Mouse (Mus musculus): Measurements from ENCODE around the gene Schip1. TPM values are rescaled to one million over a fixed set of nuclear protein-coding genes. Genes with fewer than 3 reads are reported as not detected.
"Not testable (repeated sequence)": the region's sequence is repeated elsewhere in the genome, so short reads cannot be mapped to it uniquely, and the experiment has no call there.

Schip1 gene
- polyA plus RNA-seq, 2 experiments: 1.1 to 1.6 TPM

DNA sequence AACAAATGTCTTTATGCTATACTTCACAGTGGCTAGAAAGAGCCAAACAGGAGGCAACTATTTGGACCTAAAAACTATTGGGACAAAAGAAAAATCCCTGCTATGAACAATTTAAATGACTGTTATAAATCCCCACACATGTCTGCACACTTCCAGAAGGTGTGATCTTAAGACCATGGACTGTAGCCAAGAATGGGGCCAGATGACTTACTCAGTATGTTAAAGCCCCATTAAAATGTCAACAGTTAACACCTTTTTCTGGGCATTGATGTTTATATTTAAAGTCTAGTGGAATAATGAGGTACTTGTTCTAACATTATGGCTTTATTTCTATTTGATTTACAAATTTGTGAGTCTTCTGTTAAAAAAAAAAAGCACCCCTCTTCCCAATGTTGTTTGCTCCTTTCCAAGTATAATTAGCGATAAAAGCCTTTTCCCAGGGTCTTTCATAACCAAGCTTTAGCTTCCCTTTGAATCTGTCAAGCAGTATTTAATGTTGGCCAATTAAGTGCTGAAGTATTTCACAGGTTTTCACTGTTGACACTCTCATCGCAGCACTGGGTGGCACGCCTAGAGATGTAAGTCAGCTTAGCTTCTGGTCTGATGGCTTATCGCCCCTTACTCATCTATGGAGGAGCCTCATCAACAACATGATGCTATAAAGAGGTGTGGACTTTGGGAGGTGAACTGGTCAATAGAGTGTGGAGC is 32.3 kb downstream of the Schip1 start:
- DNase-seq (ENCODE audit: low read depth in 3 of 3, low spot score in 3 of 3): no peak
- ATAC-seq (ENCODE audit: insufficient read depth): no peak
- WGBS (ENCODE audit: insufficient replicate concordance): 54% methylated on average over 4 of the region's 4 CpGs
- H3K9me3 ChIP-seq (ENCODE audit: control insufficient read depth, low read length): no peaks in the 10 kb centered on the region
- no peak overlapping the region for H3K9ac ChIP-seq (replicated peaks)
- TF ChIP-seq EP300 (IDR thresholded peaks at IDR 0.05; ENCODE audit: low read depth): no peak
- TF ChIP-seq CTCF (IDR thresholded peaks at IDR 0.05; ENCODE audit: low read depth): no peak
- H3K27ac ChIP-seq: no peak overlapping the region
- no peaks in the 10 kb centered on the region for H3K27me3 ChIP-seq (ENCODE audit: control insufficient read depth, insufficient read depth, low read length)
- no peaks in the 10 kb centered on the region for H3K36me3 ChIP-seq (replicated peaks; ENCODE audit: control insufficient read depth, insufficient read depth, low read depth)
- no peaks in the 10 kb centered on the region for H3K4me1 ChIP-seq (replicated peaks; ENCODE audit: control insufficient read depth in 2 of 2, insufficient read depth in 2 of 2, low read length in 1 of 2)
- no peak overlapping the region for H3K4me2 ChIP-seq (ENCODE audit: low read depth)
- H3K4me3 ChIP-seq (ENCODE audit: insufficient read depth in 1 of 2, low read depth in 2 of 2, low read length in 2 of 2): no peak overlapping the region

DNA sequence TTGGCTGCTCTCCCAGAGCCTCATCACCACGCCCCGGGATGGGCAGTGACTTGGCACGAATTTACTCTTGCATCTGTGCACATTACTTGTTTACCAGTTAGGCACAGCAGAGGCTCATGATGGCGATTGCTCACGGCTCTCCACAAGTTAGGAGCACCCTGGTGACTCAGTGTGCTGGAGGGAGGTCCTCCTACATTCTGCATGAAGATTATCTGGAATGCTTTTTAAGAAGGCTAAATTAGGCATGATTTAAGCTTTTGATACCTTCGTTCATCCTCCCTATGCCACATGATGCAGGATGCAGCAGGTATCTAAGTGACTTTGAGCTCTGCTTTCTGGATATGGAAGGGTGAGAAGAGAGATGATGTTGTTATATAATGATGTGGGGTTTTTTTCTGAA is 35.0 kb downstream of the Schip1 start:
- ATAC-seq (ENCODE audit: insufficient read depth); H3K27me3 ChIP-seq (ENCODE audit: control insufficient read depth, insufficient read depth, low read length); H3K4me1 ChIP-seq (replicated peaks; ENCODE audit: control insufficient read depth in 2 of 2, insufficient read depth in 2 of 2, low read length in 1 of 2); H3K4me3 ChIP-seq (ENCODE audit: insufficient read depth in 1 of 2, low read depth in 2 of 2, low read length in 2 of 2); H3K27ac ChIP-seq; H3K36me3 ChIP-seq (replicated peaks; ENCODE audit: control insufficient read depth, insufficient read depth, low read depth); H3K4me2 ChIP-seq (ENCODE audit: low read depth); H3K9ac ChIP-seq (replicated peaks); H3K9me3 ChIP-seq (ENCODE audit: control insufficient read depth, low read length); DNase-seq (ENCODE audit: low read depth in 3 of 3, low spot score in 3 of 3): not testable (repeated sequence)
- 52% methylated on average over 4 of the region's 6 CpGs for WGBS (ENCODE audit: insufficient replicate concordance)

DNA sequence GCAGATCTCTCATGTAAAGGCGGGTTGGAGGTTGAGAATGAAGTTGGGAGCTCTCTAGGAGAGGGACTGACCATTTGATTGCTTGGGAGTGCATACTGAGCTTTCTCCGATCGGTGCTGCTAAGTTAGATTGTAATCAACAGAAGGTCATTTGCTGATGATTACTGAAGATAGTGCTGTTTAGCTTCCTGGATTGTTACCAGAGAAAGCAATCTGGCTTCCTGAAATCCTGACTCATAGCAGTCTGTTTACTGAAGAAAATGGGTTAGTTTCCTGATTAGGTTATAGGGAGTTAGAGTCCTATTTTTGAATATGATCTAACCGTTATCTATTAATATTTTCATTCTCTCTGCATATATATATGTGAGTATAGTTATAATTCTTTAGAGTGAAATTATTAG is 36.7 kb downstream of the Schip1 start:
- no peaks in the 10 kb centered on the region for H3K9me3 ChIP-seq (ENCODE audit: control insufficient read depth, low read length)

DNA sequence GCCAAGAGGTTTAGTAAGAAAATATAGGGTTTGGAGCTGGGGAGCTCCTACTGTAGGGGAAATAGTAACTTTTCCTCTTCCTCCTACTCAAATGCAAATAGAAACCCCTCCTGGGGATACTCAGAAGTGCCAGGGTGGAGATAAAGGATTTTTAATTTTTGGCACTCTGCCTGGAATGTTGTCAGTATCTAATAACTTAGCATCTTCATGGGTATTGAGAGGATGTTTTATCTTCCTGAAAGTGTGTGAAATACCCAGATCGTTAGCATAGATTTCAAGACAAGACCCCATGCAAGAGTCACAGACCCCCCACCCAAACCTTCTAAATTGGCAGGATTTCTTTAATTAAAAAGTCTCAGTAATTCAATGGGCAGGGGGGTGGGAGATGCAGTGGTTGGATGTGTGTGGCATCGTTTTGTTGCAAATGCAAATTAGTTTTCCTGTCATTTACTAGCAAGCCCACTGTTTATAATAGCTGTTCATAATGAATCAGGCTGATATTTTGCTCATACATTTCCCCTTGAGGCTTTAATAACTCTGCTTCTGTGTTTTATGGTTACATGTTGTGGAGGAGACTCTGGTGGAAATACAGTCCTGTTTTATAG is 40.6 kb downstream of the Schip1 start:
- H3K4me2 ChIP-seq (ENCODE audit: low read depth): no peak overlapping the region
- no peaks in the 10 kb centered on the region for H3K9me3 ChIP-seq (ENCODE audit: control insufficient read depth, low read length)
- ATAC-seq (ENCODE audit: insufficient read depth) (no peak), DNase-seq (ENCODE audit: low read depth in 3 of 3, low spot score in 3 of 3) (no peak)
- no peak overlapping the region for H3K4me3 ChIP-seq (ENCODE audit: insufficient read depth in 1 of 2, low read depth in 2 of 2, low read length in 2 of 2)
- H3K27me3 ChIP-seq (ENCODE audit: control insufficient read depth, insufficient read depth, low read length): no peaks in the 10 kb centered on the region
- 50% methylated on average over 2 of the region's 2 CpGs for WGBS (ENCODE audit: insufficient replicate concordance)
- no peaks in the 10 kb centered on the region for H3K36me3 ChIP-seq (replicated peaks; ENCODE audit: control insufficient read depth, insufficient read depth, low read depth)
- no peak overlapping the region for H3K9ac ChIP-seq (replicated peaks)
- TF ChIP-seq CTCF (IDR thresholded peaks at IDR 0.05; ENCODE audit: low read depth) (no peak), EP300 (IDR thresholded peaks at IDR 0.05; ENCODE audit: low read depth) (no peak)
- no peaks in the 10 kb centered on the region for H3K4me1 ChIP-seq (replicated peaks; ENCODE audit: control insufficient read depth in 2 of 2, insufficient read depth in 2 of 2, low read length in 1 of 2)
- no peak overlapping the region for H3K27ac ChIP-seq

More for the DNA sequence above, 36.7 kb downstream of the Schip1 start:
- H3K4me1 ChIP-seq (replicated peaks; ENCODE audit: control insufficient read depth in 2 of 2, insufficient read depth in 2 of 2, low read length in 1 of 2): no peaks in the 10 kb centered on the region
- TF ChIP-seq CTCF (IDR thresholded peaks at IDR 0.05; ENCODE audit: low read depth) (no peak), EP300 (IDR thresholded peaks at IDR 0.05; ENCODE audit: low read depth) (no peak)
- no peak overlapping the region for H3K4me2 ChIP-seq (ENCODE audit: low read depth)
- WGBS (ENCODE audit: insufficient replicate concordance): 23% methylated on average over 4 of the region's 4 CpGs
- DNase-seq (ENCODE audit: low read depth in 3 of 3, low spot score in 3 of 3) (no peak), ATAC-seq (ENCODE audit: insufficient read depth) (no peak)
- no peak overlapping the region for H3K4me3 ChIP-seq (ENCODE audit: insufficient read depth in 1 of 2, low read depth in 2 of 2, low read length in 2 of 2)
- H3K36me3 ChIP-seq (replicated peaks; ENCODE audit: control insufficient read depth, insufficient read depth, low read depth): no peaks in the 10 kb centered on the region
- H3K9ac ChIP-seq (replicated peaks): no peak overlapping the region
- no peaks in the 10 kb centered on the region for H3K27me3 ChIP-seq (ENCODE audit: control insufficient read depth, insufficient read depth, low read length)
- H3K27ac ChIP-seq: no peak overlapping the region

DNA sequence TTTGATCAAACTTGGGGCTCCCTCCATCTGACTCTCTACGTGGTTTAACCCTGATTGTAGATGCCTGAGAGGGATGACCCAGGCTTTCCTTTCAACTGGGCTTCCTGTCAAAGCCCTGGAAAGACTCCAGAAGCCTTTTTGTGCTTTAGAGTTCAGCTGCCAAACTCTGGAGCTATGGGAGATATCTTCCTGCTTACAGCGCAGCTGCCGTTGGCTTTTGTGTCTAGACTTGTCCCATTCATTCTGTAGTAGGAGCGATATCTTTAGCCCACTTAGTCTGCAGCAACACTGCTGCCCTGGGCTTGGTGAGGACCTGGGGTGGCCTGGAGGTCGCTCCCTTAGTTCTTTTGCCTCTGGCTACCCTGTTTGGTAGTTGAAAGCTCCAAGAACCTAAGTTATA is 56.7 kb downstream of the Schip1 start:
- Histone ChIP-seq H3K4me1 (replicated peaks; ENCODE audit: control insufficient read depth in 2 of 2, insufficient read depth in 2 of 2, low read length in 1 of 2) (no peaks in the 10 kb centered on the region), H3K4me2 (ENCODE audit: low read depth) (no peak overlapping the region), H3K36me3 (replicated peaks; ENCODE audit: control insufficient read depth, insufficient read depth, low read depth) (no peaks in the 10 kb centered on the region), H3K4me3 (ENCODE audit: insufficient read depth in 1 of 2, low read depth in 2 of 2, low read length in 2 of 2) (no peak overlapping the region), H3K27ac (no peak overlapping the region), H3K9me3 (ENCODE audit: control insufficient read depth, low read length) (no peaks in the 10 kb centered on the region), H3K27me3 (ENCODE audit: control insufficient read depth, insufficient read depth, low read length) (no peaks in the 10 kb centered on the region), H3K9ac (replicated peaks) (no peak overlapping the region)
- TF ChIP-seq CTCF (IDR thresholded peaks at IDR 0.05; ENCODE audit: low read depth) (no peak), EP300 (IDR thresholded peaks at IDR 0.05; ENCODE audit: low read depth) (no peak)
- ATAC-seq (ENCODE audit: insufficient read depth) (no peak), DNase-seq (ENCODE audit: low read depth in 3 of 3, low spot score in 3 of 3) (no peak)
- 47% methylated on average over 5 of the region's 5 CpGs for WGBS (ENCODE audit: insufficient replicate concordance)
